Mouse (Mus musculus) E14TG2a.4 (cell line): ENCODE measurements around the gene Zfp239.
"Not testable (repeated sequence)": the region's sequence is repeated elsewhere in the genome, so short reads cannot be mapped to it uniquely, and the experiment has no call there.

ENCODE experiments used
- CTCF ChIP-seq: conservative IDR thresholded peaks from 2 replicates; pipeline ENCODE4 v1.5.1; 2014; ENCODE audit warnings: low read length
- NANOG ChIP-seq: IDR thresholded peaks from 2 replicates; pipeline ENCODE4 v1.6.1; 2014; ENCODE audit warnings: borderline replicate concordance, low read length, mixed read lengths

GRCm38 (mm10) chr6:117846671-117847070, 15.2 kb upstream of the Zfp239 start:
- not testable (repeated sequence) for TF ChIP-seq CTCF, NANOG
